Mouse (Mus musculus) thymus, postnatal 25 days (tissue): Measurements from ENCODE around the gene Dpm1.

Experiments used
- DNase-seq: peaks from one replicate; pipeline ENCODE4 v3.0.0; 2022

Dpm1 gene

DNA sequence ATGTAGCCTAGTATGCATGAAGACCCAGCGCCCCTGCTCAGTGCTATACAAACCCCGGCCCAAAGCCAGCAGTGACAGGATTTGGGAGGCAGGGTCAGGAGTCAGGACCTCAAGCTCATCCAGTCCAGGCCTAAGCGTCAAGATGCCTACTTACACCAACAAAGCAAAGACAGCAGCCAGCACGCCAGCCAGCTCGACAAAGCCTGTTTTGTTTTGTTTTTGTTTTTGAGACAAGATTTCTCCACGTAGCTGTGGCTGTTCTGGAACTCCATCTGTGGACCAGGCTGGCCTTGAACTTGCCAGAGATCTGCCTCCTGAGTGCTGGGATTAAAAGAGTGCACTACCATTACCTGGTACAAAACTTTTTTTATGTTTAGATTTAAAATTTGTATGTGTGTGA is 7.1 kb downstream of the Dpm1 start:
- DNase-seq, result no peak

DNA sequence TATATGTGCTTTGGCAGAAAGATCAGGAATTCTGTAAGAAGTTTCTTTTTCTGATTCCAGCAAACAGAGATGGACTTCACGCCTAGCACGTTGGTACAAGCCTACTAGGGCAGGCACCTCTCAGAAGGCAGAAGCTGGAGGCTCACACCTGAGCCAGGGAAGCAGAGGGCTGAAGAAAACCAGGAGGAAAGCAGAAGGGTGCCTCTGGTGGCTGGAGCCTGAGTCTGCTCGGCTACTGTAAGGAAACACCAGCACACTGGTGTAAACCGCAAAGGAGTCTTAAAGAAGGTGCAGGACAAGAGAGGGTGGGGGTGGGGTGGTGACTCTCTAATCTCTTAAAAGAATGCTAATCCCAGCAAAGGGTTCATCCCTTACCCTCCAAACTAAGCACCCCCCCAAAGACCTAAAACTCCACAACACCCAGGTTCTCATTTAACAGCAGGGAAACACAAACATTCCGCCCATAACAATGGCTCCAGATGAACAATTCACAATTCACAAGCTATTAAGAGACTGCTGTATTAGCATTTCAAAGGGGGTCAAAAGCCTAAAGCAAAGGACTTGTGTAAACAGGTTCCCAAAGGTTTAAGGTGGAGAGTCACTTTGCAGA is 16.5 kb downstream of the Dpm1 start:
- DNase-seq, result no peak

DNA sequence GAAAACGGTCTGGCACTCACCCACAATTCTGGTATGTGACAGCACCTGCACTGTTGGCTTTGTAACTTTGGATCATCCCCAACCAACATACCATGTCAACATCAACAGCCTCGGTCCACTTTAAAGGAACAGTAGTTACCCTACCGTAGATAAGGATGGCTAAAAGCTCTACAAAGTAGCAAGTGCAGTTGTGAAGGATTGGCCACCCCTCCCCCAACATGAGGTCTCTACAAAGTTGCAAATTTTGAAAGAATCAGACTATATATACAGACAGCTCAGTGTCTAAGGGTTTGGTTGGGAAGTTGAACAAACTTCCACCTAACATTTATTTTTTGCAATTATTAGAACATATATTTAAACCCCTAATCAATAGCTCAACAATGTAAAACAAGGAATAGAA is 22.5 kb downstream of the Dpm1 start:
- DNase-seq, result no peak

DNA sequence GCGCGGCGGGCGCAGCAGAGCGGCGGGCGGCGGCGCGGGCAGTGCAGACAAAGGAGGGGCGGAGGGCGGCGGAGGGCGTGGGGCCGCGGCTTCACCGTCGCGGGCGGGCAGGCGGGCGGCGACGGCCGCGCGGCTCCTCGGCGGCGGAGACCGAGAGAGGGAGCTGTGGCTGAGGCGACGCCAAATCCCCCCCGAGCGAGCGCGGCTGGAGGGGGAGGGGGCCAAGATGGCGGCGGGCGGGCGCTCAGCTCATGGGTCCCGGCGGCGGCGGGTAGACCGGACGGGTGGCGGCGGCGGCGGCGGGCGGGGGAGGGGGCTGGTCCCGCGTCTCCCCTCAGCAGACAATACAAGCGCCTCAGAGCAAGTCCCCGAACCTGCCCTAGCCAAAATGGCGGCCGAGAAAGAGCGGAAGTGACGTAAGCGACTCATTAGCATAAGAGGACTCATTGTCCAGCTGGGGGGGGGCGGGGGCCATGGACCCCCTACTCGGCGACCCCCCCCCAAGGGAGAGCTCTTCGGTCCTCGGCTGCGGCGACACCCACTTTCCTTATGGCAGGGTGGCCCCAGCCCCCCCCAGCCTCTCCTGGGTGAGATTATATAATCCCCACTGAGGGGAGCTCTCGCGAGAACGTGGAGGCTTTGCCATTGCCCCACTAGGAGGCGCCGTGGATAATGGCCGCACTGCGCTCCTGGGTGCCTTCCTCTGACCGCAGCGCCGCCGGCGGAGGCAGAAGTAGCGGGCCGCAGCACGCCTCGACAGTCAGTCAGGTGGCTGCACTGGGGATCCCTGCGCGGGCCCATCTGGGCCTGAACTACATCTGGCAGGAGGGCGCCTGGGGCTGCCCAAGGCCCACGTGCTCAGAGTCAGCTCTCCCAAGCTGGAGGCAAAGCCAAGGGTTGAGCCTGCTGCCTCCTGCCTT is 23.4 kb downstream of the Dpm1 start, which contains the start of gene Adnp:
Gene Adnp (minus strand): TSS at position 388 of the 920 bp plus-strand sequence.
- DNase-seq, result peak; percentile 98

DNA sequence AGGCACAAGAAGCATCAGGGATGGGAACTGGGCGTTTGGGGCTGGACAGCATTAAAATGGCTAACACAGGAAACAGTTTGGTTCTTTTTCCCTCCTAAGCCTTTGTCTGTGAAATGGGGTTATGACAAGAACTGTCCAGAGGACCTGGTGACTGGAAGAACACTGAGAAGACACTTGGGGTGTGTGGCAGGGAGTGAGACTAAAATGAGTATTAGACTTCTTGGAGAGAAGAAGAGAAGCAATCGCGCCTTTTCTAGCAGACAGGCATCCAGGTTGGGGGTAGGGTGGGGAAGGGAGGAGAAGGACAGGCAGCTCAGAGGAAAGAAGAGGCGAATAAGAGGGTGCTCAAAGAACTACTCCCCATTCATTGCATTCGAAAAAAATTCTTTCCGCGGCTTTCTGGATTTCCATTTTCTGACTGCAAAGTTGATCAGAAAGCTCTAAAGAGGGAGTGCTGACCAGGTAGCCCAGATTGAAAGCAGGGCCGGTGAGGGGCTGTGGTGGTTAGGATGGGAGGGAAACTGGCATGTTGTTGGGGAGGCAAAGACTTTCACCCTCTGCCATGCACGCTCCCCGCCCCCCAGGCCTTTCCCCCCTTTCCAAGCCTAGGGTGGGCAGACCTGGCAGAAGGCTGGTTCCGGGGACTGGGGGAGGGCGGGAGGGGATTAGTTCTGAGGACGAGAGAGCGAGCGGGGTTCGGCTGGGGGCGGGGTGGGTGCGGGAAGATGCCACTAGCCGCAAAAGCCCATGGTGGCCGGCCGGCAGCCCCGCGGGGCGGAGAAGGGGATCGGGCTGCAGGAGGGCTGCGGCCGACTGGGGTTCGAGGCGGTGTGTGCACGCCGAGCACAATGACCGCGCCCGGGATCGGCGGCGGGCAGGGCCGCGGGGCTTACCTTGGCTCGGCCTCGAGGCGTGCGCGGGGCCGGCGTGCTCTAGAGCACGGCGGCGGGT is 24.4 kb downstream of the Dpm1 start:
- peak; percentile 52 for DNase-seq

DNA sequence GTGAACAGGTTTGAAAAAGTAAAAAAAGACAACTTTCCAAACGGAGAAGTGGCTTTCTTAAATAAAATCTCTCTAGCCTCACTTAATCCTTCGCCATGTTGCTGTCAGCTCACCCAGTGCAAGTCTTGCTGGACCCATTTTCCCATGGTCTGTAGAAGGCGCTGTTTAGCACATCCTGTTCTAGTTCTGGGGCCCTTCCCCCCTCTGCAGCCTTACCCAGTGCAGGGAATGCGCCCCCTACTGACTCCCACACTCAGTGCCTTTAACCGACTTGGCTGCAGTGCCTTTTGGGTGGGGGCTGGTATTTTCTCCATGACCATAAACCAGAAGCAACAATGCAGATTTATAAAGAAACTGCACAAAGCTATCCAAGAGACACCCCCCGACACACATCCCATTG is 25.1 kb downstream of the Dpm1 start:
- peak; percentile 92 for DNase-seq

DNA sequence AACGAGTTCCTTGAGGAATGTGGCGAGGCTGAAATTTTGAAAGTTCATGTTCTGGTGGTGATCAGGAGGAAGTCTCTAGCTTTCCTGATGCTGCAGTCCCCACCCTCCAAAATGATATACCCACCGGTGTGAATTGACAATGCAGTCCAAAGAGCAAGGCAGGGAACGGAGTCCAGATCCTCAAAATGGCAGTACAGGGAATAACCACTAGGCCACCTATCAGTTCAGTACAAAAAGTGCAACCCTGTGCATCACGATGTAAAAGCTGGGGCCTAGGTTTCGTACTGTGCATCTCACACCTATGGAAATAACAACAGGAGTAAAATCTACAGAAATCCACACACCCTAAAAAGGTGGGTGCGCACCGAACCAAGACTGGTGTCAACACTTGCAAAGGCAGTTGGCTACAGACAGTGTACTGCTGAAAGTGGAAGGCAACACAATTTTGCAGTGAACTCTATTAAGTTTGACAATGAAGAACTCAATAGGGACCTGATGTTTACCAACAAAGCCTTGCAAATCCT is 25.9 kb downstream of the Dpm1 start:
- DNase-seq, result no peak

DNA sequence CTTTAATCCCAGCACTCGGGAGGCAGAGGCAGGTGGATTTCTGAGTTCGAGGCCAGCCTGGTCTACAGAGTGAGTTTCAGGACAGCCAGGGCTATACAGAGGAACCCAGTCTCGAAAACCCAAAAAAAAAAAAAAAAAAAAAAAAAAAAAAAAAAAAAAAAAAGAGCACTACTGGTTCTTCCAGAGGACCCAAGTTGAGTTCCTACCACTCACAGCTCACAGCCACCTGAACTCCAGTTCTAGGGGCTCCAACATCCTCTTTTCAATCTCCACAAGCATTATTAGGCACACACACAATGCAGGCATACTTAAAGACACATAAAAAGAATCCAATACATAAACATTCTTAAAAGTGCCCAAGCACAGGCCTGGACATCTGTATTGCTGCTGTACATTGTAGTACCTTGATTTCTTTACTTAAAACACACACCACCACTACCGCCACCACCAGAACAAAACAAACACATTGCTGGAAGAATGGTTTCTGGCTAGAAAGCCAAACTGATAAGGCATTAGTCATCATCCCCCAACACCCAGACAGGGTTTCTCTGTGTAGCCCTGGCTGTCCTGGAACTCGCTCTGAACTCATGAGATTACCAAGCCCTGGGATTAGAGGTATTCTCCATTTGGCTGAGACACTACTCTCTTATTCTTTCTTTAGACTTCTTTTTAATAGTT is 30.2 kb downstream of the Dpm1 start:
- no peak for DNase-seq

DNA sequence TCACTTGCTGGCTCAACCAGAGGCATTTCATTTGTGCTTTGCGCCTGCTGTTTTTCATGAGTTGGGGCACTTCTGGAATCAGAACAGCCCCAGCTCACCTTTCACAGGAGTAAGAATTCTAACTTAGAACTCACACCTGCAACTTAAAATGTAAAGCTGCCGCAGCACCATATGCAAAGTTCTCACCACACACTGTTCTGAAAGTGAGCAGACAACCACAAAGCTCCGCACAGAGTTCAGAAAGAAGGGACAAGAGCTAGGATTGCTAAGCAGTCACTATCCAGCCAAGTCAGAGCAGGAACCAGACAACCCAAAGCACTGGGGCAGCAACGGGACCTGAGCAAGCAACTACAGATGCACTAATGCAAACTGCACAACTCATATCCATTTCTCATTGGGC is 30.9 kb downstream of the Dpm1 start:
- no peak for DNase-seq

DNA sequence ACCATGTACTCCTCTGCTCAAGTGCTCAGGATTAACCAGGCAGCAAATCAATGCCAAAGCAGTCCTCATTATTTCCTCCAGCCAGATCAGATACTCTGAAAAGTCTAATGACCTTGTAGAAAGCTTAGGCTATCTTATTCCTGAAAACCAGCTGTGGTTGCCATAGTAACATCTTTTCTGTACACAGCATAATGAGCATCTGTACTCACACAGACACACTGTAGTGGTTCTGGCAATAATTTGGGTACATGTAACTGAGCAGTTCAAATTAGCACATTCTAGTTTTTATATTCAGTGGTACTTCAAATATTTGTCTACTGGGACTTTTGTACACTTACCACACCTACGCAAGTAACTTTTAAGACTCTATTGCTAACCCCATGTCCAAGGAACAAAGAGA is 32.0 kb downstream of the Dpm1 start:
- DNase-seq, result no peak

DNA sequence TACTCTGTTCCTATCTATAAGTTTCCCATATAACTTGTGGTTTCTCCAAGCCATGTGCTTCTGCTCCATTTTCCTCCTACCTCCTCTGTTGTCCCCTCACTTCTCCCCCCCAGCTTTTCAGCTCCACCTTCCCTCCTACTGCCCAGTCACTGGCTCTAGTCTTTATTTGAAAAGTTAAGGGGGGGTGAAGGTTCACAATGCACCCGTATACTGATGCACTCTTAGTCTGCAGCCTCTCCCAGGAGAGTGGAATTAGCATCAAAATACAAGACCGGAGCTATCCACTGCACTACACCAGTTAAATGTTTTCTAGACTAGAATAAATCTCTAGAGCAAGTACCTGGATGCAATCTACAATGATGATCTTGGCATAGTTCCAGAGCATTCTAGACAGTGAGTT is 34.7 kb downstream of the Dpm1 start:
- DNase-seq, result no peak

DNA sequence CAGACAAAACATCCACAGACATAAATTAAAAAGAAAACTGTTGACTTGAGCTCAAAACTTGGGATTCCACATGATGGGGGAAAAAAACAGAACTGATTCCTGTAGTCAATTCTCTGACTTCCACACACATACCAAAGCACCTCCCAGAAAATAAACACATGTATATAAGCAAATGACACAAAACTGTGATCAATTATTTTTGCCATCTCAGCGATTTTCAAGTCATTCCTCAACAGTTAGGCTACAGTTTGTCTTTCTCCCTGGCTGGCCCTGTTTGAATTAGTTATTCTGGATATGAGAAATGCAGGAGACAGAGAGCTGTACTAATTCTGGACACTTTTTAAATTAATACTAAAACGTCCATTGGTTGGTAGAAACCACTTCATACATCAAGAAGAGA is 36.7 kb downstream of the Dpm1 start:
- DNase-seq, result no peak

DNA sequence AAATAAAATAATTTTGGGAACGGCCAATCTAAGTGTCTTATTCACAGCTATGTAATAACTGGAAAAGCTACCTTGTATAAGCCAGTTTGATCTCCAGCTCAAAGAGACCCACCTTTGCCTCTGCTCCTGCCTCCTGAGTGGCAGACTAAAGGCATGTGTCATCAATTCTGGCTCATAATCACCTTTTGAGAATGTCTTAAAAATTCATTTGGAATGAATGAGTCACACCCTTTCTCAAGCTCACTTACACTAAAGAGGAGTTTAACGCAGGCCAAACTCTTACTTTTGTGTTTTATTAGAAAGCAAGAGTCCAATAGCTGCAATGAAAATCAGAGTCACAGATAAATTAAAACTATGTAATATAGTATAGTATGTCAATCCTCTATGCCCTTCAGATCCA is 38.5 kb downstream of the Dpm1 start:
- DNase-seq, result no peak

DNA sequence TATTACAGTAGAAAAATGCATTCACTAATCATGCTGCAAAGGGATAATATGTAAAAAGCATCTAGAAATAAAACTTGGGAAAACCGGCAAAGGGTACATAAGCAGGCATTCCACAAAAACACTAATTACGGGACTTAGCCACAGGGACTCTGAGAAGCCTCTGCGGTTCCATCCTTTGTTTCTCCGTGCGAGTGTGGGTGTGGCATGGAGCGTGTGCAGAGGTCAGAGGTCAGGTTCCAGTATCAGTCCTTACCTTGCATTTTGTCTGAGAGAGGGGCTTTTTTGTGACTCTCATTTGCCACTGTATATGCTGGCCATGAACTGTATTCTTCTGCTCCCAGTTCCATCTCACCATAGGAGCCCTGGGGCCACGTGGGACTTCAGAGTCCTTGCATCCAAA is 54.4 kb downstream of the Dpm1 start:
- DNase-seq, result no peak

DNA sequence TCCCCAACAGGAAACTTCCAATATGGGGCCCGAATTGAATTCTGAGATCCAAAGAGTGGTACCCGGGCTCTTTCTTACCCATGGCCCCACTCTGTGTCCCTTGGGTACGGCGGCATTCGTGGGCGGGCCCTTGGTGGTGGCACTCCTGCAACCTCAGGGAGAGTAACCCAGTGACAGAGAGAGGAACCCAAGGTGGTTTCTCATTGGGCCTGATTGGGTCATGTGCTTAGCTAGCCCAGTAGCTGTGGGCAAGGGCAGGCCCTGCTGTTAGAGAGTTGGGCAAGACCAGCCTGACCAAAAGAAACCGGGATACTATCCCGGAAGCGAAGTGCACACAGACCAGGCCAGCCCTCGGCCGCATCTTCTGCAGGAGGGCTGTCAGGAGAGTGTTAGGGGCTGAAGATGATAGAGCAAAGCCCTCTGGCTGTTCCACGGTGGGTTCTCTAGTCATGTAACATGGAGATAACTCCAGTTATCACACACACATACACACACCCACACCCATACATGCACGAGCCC is 60.2 kb downstream of the Dpm1 start:
- DNase-seq, result peak; percentile 35

DNA sequence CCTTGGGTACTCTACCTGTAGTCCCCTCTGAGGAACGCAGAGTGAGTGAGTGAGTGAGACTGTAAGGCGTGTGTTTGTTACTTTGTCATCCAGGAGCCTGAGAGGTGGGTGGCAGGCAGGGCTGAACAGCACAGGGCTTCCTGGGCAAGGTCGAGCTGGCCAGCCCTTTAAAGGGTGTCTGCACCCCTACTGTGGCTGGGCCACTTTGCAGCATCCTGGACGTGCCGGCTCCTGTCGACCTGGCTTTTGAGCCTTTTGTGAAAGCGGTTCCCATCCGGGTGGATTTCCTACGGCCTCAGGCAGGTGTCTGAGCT is 60.6 kb downstream of the Dpm1 start:
- DNase-seq, result no peak

DNA sequence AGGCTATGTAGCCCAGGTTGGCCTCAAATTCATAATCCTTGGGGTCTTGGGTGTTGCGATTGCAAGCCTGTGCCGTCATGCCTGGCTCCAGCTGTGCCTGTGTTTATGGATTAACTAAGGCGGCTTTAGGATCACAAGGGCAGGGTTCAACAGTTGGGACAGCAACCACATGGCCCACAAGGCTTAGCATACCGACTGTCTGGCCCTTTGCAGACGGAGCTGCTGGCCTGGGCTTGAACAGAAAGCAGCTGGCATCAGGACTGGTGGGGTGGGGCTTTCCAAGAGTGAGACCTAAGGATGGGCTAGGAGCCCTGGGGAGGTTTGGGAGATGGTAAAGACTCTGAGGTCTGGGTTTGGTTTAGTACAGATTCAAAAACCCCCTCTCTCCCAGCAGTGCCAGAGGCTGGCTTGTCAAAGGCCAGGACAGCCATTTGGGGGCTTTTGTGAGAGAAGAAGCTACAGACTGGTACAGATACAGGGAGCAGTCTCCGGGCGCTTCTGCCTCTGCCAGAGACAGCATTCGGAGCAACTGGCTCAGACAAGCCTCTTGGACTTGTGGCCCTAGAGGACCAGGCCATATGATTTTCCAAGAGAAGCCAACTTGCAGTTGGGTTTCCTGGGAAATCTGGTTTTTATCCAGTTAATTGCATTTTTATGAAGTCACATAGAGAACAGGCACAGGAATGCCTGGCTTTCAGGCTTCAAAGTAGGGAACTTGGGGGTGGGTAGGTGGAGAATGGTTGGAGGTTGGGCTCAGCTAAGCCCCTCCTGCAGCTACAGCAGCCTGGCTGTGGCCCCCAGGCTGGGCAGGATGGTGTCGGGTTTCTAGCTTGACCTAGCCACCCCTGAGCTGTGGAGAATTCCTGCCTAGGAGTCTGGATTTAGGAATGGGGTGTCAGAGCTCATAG is 61.2 kb downstream of the Dpm1 start:
- DNase-seq, result no peak

DNA sequence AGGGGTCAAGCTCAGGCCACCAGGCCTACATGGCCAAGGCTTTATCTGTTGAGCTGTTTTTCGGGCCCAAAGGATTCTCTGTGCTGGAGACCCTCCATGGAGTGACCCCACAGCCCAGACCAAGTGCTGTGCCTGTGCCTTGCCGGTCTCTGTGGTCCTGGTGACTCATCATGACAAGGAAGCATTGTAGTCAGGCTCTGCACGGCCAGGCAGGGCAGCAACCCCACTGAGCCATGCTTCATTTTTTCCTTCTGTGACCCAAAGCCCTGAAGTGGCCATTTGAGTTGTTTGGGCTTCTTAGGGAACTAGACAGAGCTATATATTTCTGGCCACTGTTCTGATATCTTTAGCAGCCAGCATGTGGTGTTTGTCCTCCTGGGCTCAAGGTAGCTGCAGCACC is 62.6 kb downstream of the Dpm1 start:
- DNase-seq, result no peak

DNA sequence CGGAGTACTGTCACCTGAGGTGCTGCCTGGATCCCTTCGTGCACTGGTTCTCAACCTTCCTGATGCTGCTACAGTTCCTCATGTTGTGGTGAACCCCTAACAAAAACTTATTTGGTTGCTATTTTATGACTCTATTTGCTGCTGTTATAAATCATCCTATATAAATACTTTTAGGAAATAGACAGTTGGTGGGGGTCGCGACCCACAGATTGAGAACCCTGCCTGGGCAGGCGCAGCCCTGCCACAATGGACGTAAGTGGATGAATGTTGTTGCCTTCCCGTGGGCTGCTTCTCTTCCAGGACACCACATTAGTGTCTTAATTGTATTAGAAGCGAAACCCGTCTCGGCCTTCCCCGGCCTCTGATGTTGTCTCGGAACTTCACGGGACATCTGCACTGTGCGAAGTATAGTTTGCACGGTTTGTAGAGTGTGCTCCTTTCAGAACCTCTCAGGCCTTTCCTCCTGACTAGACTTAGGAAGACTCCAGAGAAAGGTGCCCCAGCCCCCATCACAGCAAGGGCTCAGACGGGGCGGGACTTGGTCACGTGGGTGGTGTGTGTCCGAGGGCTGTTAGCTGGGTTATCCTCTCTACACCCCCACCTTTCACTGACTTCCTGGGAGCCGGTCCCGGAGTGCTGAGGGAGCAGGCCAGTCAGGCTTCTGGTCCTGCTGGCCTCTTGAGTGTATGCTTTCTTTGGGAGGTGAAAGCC is 63.5 kb downstream of the Dpm1 start:
- DNase-seq, result no peak

DNA sequence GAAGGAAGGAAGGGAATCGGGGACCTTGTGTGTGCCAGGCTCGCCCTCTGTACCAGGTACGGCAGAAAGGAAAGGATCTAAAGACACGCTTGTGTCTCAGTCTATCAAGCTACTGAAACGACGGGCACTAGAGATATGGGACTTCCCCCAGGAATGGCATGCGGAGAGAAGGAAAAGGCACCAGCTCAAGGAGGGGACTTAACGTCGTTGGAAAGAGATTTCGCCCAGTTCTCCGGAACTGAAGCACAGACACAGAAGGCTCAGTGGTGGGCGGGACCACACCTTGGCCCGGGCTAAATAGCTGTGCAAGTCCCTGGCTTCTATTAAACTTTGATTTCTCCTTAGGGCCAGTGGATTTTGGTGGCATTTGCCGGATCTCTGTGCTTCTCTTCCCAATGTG is 68.4 kb downstream of the Dpm1 start:
- no peak for DNase-seq

DNA sequence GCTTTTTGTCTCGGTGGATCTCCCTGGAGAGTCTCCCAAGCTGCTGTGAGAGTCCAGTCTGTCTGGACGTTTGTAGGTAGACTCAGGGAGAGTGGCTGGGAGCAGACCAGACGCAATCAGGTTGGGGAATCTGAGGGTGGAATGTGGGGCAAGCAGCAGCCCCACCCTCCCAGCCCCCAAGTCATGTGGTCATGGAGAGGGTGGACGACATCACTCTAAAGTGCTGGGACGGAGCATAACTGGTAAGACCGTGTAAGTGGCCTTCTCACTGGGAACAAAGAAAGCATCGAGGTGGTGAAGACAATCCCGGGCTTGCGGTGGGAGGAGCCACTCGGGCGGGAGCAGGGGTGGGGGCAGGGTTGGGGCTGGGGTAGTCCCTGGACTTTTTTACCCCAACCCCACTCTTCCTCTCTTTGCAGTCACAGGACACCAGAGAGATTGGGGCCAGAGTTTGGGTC is 68.8 kb downstream of the Dpm1 start:
- DNase-seq, result no peak
